Mouse (Mus musculus) liver, embryonic 11.5 days (tissue): ENCODE measurements around the gene Inf2. TPM values are rescaled to one million over a fixed set of nuclear protein-coding genes. Genes with fewer than 3 reads are reported as not detected.

Source experiments
- ATAC-seq: fragments of 200-750 bp; cut with Nextera tagmentation; replicated peaks from 2 replicates; pipeline ENCODE4 v1.8.0; 2017; ENCODE audit warnings: moderate number of reproducible peaks, mild to moderate bottlenecking, moderate TSS enrichment, moderate library complexity; ENCODE audit not compliant: low FRiP score
- DNase-seq: peaks from one replicate; pipeline ENCODE4 v3.0.0-alpha.2; 2017; ENCODE audit warnings: low spot score
- H3K27ac ChIP-seq: fragments of 300-500 bp; sonication (generic); 2 replicates; pipeline ENCODE4 v1.5.1; 2014; ENCODE audit warnings: mild to moderate bottlenecking, low read depth, low read length, control low read depth
- H3K27me3 ChIP-seq: fragments of 300-500 bp; sonication (generic); replicated peaks from 2 replicates; pipeline ENCODE4 v1.6.1; 2014; ENCODE audit warnings: low read length, mixed read lengths; ENCODE audit not compliant: control insufficient read depth, insufficient read depth
- H3K36me3 ChIP-seq: fragments of 300-500 bp; sonication (generic); 2 replicates; pipeline ENCODE4 v1.6.1; 2014; ENCODE audit warnings: mild to moderate bottlenecking, low read length, moderate library complexity, mixed read lengths; ENCODE audit not compliant: control insufficient read depth, insufficient read depth
- H3K4me1 ChIP-seq: fragments of 300-500 bp; sonication (generic); replicated peaks from 2 replicates; pipeline ENCODE4 v1.6.1; 2014; ENCODE audit warnings: low read length, mixed read lengths; ENCODE audit not compliant: control insufficient read depth, insufficient read depth
- H3K4me2 ChIP-seq: fragments of 300-500 bp; sonication (generic); 2 replicates; pipeline ENCODE4 v1.6.1; 2014; ENCODE audit warnings: mild to moderate bottlenecking, control low read depth, moderate library complexity
- H3K4me3 ChIP-seq: fragments of 300-500 bp; sonication (generic); 2 replicates; pipeline ENCODE4 v1.5.1; 2014; ENCODE audit warnings: low read depth, low read length, control low read depth
- H3K9ac ChIP-seq: fragments of 300-500 bp; sonication (generic); 2 replicates; pipeline ENCODE4 v1.6.1; 2014; ENCODE audit warnings: low read depth, low read length, control low read depth
- H3K9me3 ChIP-seq: fragments of 300-500 bp; sonication (generic); 2 replicates; pipeline ENCODE4 v1.6.1; 2016; ENCODE audit warnings: low read length, inconsistent platforms, mixed read lengths; ENCODE audit not compliant: control insufficient read depth
- WGBS: fragments of 180-500 bp; shearing (Covaris S2); extraction: QIAGEN DNeasy Blood & Tissue Kit; methylation state at CpG from one replicate; pipeline ENCODE4 v1.1.7; 2014; 5-methylcytosine and 5-hydroxymethylcytosine counted together
- polyA plus RNA-seq: library from polyadenylated mRNA; unstranded; fragments of >200 nt; fragmentation: Nextera tagmentation; extraction: Ambion mirVana; gene quantifications from 2 replicates; pipeline ENCODE4 v1.2.1, GENCODE M21; 2014

Inf2 gene
- 4.6 and 6.5 TPM in 2 replicates for polyA plus RNA-seq

- Histone ChIP-seq H3K9ac (peak within 1 kb of the TSS; percentile 68), H3K27me3 (no peaks in the 10 kb centered on the region; the same call in 1 of the 2 replicates), H3K4me1 (peaks cover 32% of the 10 kb centered on the region), H3K4me3 (peak within 1 kb of the TSS; percentile 64), H3K9me3 (no peaks in the 10 kb centered on the region), H3K36me3 (no peaks in the 10 kb centered on the region; the same call in 1 of the 2 replicates), H3K27ac (peak within 1 kb of the TSS; percentile 47), H3K4me2 (peak within 1 kb of the TSS; percentile 95)
- peak; percentile 89 for DNase-seq
- under 1% methylated on average over 58 of the region's 60 CpGs for WGBS
- peak; percentile 87 for ATAC-seq
Measured at GRCm38 (mm10) chr12:112588426-112589256, at the start of gene Inf2. TSS of gene Inf2 (plus strand) at chr12:112588784.

- DNase-seq: no peak
- Histone ChIP-seq H3K27me3 (no peaks in the 10 kb centered on the region), H3K4me1 (no peaks in the 10 kb centered on the region), H3K36me3 (no peaks in the 10 kb centered on the region), H3K4me2 (no peak overlapping the region), H3K9me3 (no peaks in the 10 kb centered on the region), H3K4me3 (no peak overlapping the region), H3K27ac (no peak overlapping the region), H3K9ac (no peak overlapping the region)
- ATAC-seq: no peak
- WGBS: 83% methylated on average over 7 of the region's 7 CpGs
Measured at GRCm38 (mm10) chr12:112539466-112539965, 49.1 kb upstream of the Inf2 start.

GRCm38 (mm10) chr12:112540321-112540720, 48.3 kb upstream of the Inf2 start:
- no peaks in the 10 kb centered on the region for H3K4me1 ChIP-seq
- H3K36me3 ChIP-seq: no peaks in the 10 kb centered on the region
- no peak overlapping the region for H3K27ac ChIP-seq
- no peaks in the 10 kb centered on the region for H3K9me3 ChIP-seq
- no peak for DNase-seq
- 92% methylated on average over 12 of the region's 12 CpGs for WGBS
- H3K4me3 ChIP-seq: no peak overlapping the region
- H3K9ac ChIP-seq: no peak overlapping the region
- H3K4me2 ChIP-seq: no peak overlapping the region
- H3K27me3 ChIP-seq: no peaks in the 10 kb centered on the region
- ATAC-seq: no peak

- Histone ChIP-seq H3K9ac (no peak overlapping the region), H3K4me1 (no peaks in the 10 kb centered on the region), H3K9me3 (no peaks in the 10 kb centered on the region), H3K4me2 (no peak overlapping the region), H3K27me3 (no peaks in the 10 kb centered on the region), H3K4me3 (no peak overlapping the region), H3K27ac (no peak overlapping the region), H3K36me3 (no peaks in the 10 kb centered on the region)
- DNase-seq: no peak
- 75% methylated on average over 8 of the region's 8 CpGs for WGBS
- no peak for ATAC-seq
Measured at GRCm38 (mm10) chr12:112541483-112542091, 47.0 kb upstream of the Inf2 start.

- H3K27ac ChIP-seq: no peak overlapping the region
- H3K4me2 ChIP-seq: no peak overlapping the region
- H3K9me3 ChIP-seq: no peaks in the 10 kb centered on the region
- H3K4me1 ChIP-seq: no peaks in the 10 kb centered on the region
- peak; percentile 32; the same call in 1 of the 2 replicates for ATAC-seq
- no peak for DNase-seq
- no peaks in the 10 kb centered on the region for H3K36me3 ChIP-seq
- WGBS: 64% methylated on average over 13 of the region's 13 CpGs
- no peak overlapping the region for H3K9ac ChIP-seq
- H3K27me3 ChIP-seq: no peaks in the 10 kb centered on the region
- H3K4me3 ChIP-seq: no peak overlapping the region
Measured at GRCm38 (mm10) chr12:112542257-112542919, 46.2 kb upstream of the Inf2 start.

GRCm38 (mm10) chr12:112542920-112543300, 45.7 kb upstream of the Inf2 start:
- ATAC-seq (peak; percentile 58), DNase-seq (peak; percentile 87)
- no peak overlapping the region for H3K4me3 ChIP-seq
- H3K36me3 ChIP-seq: no peaks in the 10 kb centered on the region
- H3K4me2 ChIP-seq: no peak overlapping the region
- 7% methylated on average over 11 of the region's 11 CpGs for WGBS
- no peaks in the 10 kb centered on the region for H3K27me3 ChIP-seq
- H3K4me1 ChIP-seq: no peaks in the 10 kb centered on the region
- no peaks in the 10 kb centered on the region for H3K9me3 ChIP-seq
- no peak overlapping the region for H3K9ac ChIP-seq
- H3K27ac ChIP-seq: no peak overlapping the region

GRCm38 (mm10) chr12:112543941-112544340, 44.6 kb upstream of the Inf2 start:
- Histone ChIP-seq H3K9me3 (no peaks in the 10 kb centered on the region), H3K27me3 (no peaks in the 10 kb centered on the region), H3K9ac (no peak overlapping the region), H3K4me2 (no peak overlapping the region), H3K4me3 (no peak overlapping the region), H3K27ac (no peak overlapping the region), H3K36me3 (no peaks in the 10 kb centered on the region), H3K4me1 (no peaks in the 10 kb centered on the region)
- WGBS: 61% methylated on average over 9 of the region's 9 CpGs
- DNase-seq (no peak), ATAC-seq (0 out of 2 replicates have a peak, but pooled peaks have one; percentile 29)

GRCm38 (mm10) chr12:112544946-112545701, 43.5 kb upstream of the Inf2 start:
- WGBS: 47% methylated on average over 12 of the region's 12 CpGs
- H3K27me3 ChIP-seq: no peaks in the 10 kb centered on the region
- no peaks in the 10 kb centered on the region for H3K9me3 ChIP-seq
- H3K4me2 ChIP-seq: no peak overlapping the region
- no peak for ATAC-seq
- H3K4me1 ChIP-seq: no peaks in the 10 kb centered on the region
- no peak overlapping the region for H3K4me3 ChIP-seq
- no peaks in the 10 kb centered on the region for H3K36me3 ChIP-seq
- DNase-seq: no peak
- H3K27ac ChIP-seq: no peak overlapping the region
- no peak overlapping the region for H3K9ac ChIP-seq
